Mouse (Mus musculus) adrenal gland, postnatal 10 days (tissue): ENCODE measurements around the gene Thsd7b. TPM values are rescaled to one million over a fixed set of nuclear protein-coding genes. Genes with fewer than 3 reads are reported as not detected.
"Not testable (repeated sequence)": the region's sequence is repeated elsewhere in the genome, so short reads cannot be mapped to it uniquely, and the experiment has no call there.

Source experiments
- DNase-seq: peaks from one replicate; pipeline ENCODE4 v3.0.0; 2021; ENCODE audit warnings: mixed read lengths
- total RNA-seq, 2 experiments: library from RNA; stranded (reverse); gene quantifications; 2 replicates each; pipeline ENCODE4 v1.2.3; 2021

Gene Thsd7b
- total RNA-seq, 2 experiments from 2014 or later, result 0.72 to 0.85 TPM

DNA sequence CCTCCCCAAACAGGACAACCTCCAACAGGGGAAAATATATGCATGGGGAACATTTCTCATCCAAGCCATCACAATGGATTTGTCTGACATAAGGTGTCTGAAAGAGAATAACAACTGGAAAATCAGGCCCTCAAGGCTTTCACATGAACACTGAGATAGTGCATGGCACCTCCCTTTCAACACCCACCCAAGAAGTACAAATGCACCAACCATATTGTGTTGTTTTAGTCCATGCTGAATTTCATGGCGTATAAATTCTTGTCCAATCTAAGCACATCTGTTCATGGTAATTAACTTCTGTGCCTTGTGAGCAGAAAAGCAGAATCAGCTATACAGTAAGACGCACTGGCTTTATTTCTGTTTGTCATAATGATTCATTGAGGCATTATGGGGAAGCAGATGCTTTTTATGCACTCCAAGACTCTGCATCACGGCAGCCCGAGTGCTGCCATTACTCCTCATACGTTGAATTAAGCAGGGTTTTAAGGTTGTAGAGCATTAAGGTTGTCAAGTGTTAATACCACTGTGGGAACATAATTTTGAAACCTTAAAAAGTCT is 577.0 kb downstream of the Thsd7b start:
- DNase-seq, result no peak

DNA sequence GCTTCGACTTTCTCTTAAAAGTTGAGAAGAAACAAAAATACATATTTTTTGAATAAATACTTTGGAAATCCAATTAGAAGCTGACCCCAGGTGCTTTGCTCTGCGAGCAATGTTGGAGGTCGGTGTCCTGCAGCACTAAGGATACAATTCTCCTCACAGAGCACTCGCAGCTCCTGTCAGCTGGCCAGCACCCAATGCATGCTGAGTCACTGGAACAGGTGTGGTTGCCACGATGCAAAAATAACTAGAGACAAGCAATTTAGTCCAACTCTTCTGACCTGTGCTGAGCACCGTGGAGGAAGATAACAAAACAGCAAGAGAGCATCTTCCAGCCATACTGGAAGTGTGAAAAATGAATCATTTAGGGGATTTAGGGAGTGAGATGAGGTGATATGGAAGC is 594.6 kb downstream of the Thsd7b start:
- no peak for DNase-seq

GRCm38 (mm10) chr1:129874355-129874754 is 601.3 kb downstream of the Thsd7b start:
- no peak for DNase-seq

DNA sequence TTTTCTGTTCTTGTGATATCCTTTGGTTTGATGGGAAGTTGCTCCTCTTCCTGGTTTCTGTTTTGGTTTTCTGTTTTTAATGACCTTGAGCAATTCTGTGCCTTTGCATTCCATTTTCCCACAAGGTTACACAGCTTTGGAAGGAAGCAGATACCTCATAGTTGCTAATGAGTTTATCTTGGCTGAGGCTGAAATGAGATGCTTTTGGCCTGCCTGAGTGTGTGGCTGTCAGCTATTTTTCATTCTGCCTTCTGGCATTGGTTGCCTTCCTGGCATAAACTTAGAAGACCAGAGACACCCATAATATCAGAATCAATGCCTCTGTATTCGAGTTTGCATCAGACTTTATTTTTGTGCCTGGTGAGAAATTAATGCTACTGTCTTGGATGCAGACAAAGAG is 614.8 kb downstream of the Thsd7b start:
- DNase-seq, result no peak

DNA sequence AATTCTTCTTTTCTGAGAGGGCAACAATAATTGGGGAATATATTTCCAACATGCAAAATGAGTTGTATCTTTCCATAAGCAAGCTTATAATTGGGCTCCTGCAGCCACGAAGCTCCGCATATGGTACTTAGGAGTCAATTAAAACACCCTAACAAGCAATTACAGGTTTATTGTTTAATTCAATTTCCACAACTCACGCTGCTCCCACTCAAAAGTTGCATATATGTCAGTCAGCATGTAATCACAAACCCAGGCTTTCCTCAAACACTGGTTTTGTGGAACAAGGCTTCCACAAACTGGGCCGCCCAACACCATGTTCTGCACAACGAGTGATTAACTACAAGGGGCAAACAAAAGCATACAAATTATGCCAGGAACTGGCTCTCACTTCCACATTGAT is 625.0 kb downstream of the Thsd7b start:
- DNase-seq, result no peak

DNA sequence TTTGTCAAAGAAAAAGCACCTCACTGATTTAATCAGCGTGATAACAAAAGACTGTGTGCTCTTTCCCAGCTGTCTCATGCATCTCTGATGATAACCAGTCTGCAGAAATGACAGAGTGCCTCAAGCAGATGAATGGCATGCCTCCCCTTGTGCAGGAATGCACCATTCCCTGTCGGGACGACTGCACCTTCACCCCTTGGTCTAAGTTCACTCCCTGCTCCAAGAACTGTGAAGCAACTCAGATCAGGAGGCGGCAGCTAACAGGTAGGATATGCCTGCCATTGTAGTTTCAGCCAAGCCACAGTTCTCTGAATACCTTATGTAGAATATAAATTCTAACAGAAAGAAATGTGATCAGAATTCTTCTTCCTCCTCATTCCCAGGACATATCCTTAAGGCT is 642.4 kb downstream of the Thsd7b start:
- DNase-seq, result no peak

GRCm38 (mm10) chr1:129917568-129917967 is 644.5 kb downstream of the Thsd7b start:
- no peak for DNase-seq

GRCm38 (mm10) chr1:129919385-129919784 is 646.3 kb downstream of the Thsd7b start:
- peak; percentile 13 for DNase-seq

DNA sequence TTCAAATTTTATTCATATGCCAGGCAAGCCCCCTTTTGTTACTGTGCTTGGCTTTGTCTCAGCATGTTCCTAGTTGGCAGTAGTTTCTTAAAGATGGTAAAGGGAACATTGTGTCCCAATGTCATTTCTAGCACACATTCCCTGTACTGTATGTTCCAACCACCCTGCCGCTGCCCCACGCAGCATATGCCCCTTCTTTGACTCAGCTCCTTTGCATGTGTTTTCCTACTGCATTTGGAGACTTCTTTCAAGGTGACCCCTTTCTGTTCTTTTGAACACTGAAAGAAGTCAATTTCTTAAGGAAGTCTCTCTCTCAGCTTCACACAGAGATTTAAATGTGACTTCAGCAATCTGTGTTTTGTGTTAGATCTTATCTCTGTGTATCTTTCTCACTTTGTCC is 657.9 kb downstream of the Thsd7b start:
- no peak for DNase-seq

- no peak for DNase-seq
Observed at GRCm38 (mm10) chr1:129943116-129943515, 670.0 kb downstream of the Thsd7b start.

DNA sequence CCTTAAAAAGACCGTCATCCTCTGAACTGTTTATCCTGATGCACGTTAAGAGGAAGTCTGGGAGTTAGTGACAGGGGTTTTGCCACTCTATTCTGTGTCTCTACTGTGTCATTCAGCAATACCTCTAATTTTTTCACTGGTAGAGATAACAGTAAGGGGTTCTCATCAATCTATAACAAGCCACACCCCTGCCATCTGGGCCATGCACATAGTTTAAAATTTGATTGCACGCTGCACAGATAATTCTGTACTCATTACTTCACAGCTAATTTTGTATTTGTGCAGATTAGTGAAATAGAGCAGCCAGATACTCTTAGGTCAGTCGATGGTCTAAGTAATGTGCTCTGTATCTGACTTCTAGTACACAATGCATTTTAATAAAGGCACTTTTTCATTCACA is 673.9 kb downstream of the Thsd7b start:
- DNase-seq, result no peak

GRCm38 (mm10) chr1:129955478-129955877 is 682.4 kb downstream of the Thsd7b start:
- no peak for DNase-seq

- no peak for DNase-seq
Observed at GRCm38 (mm10) chr1:129956625-129957024, 683.5 kb downstream of the Thsd7b start.

- DNase-seq, result not testable (repeated sequence)
Observed at GRCm38 (mm10) chr1:129959352-129959751, 686.2 kb downstream of the Thsd7b start.

DNA sequence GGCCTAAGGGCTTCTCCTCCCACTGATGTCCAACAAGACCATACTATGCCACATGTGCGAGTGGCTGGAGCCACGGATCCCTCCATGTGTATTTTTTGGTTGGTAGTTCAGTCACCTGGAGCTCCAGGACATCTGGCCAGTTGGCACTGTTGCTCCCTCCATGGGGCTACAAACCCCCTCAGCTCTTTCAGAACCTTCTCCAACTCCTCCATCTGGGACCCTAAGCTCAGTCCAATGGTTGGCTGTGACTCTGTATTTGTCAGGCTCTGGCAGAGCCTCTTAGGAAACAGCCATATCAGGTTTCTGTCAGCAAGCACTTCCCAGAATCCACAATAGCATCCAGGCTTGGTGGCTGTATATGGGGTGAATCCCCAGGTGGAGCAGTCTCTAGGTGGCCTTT is 690.1 kb downstream of the Thsd7b start:
- no peak for DNase-seq

- not testable (repeated sequence) for DNase-seq
Observed at GRCm38 (mm10) chr1:129989247-129989646, 716.1 kb downstream of the Thsd7b start.

- no peak for DNase-seq
Observed at GRCm38 (mm10) chr1:129990821-129991220, 717.7 kb downstream of the Thsd7b start.

DNA sequence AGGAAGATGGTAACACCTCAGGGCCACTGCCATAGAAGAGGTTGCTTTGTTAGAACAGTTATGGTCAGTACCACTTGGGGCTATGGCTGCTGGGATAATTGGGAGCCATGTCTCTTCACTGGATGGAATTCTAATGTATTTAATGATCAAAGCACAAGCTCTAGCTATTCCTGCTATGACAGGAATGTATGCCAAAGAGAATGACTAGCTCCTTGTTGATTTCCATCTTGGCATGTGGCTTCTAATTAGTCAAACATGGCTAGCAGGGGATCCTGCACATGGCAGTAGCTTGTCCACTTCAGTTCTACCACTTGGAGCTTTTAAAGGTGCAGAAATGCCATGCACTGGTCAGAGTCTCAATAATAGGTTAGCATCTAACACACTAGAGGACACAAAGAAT is 781.9 kb downstream of the Thsd7b start:
- no peak for DNase-seq

DNA sequence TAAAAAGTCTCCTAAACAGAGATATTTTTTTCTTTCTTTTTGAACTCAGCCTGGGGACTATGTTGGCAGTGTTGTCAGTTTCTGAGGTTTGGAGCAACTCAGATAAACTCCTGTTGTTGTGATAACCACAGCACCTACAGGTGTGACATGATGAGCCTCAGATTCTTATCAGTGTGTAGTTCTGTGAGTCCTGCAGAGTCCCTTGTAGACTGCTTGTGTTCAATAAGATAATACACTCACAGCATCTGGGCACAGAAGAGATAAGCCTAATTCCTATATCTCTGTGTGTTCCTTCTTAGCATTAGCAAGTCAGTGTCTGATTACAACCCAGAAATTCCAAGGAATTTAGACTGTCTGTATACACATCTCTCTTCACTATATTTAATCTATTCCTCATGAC is 789.0 kb downstream of the Thsd7b start:
- no peak for DNase-seq

DNA sequence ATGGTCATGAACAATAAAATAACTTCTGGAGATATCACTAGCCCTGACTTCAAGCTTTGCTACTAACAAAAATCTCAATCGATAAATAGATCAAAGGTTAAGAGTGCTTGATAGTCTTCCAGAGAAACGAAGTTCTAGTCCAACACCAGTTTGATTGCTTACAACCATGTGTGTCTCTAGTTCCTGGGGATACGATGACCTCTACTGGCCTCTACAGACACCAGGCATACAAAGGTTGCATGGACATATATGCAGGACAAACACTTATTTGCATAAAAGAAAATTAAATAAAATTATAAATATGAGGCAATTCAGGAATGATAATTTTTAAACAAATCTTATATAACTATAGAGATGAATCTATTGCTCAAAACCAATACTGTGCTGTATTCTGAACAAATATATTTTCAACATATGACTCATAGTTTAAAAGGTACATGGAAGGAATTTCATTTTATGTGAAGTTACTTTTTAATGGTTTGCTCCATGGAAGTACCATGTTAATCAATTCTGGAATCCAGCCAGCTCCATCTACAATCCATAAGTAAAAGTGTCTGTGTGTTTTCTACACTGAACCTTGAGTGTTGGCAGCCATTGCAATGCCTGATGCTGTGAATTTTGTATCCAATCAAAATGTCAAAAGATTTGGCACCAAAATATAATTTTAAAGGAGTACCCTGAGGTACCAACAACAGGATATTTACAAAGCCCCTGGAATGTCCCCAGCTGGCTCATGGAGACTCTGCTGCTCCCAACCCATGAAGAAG is 793.3 kb downstream of the Thsd7b start:
- DNase-seq, result no peak

GRCm38 (mm10) chr1:130083788-130084187 is 810.7 kb downstream of the Thsd7b start:
- no peak for DNase-seq

DNA sequence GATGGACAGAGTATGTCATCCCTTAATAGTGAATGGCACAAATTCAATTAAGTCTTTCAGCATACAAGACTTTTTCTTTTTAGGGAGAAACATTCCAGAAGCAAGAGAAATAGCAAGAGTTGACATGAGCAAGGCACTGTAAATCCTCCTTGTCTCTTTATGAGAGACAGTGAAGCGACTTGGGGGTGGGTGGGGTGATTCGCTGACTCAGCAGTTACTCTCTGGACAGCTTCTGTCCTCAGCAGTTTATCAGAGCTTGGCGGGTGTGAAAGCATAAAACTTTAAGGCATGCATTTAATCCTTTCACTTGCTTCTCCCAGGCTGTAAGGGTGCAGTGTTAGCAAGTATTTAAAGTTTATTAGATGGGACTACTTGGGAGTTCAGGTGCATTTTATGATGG is 812.1 kb downstream of the Thsd7b start:
- DNase-seq, result no peak

- DNase-seq, result no peak
Observed at GRCm38 (mm10) chr1:130085910-130086309, 812.8 kb downstream of the Thsd7b start.

GRCm38 (mm10) chr1:130099227-130099626 is 826.1 kb downstream of the Thsd7b start:
- no peak for DNase-seq
